Mouse (Mus musculus) bone marrow, adult 2 months (tissue): Measurements from ENCODE around the gene Plcb1.

ENCODE experiments used
- CTCF ChIP-seq: fragments of 200-500 bp; IDR thresholded peaks from 2 replicates; pipeline ENCODE4 v1.5.1; 2011; ENCODE audit warnings: low read length, control low read depth; ENCODE audit not compliant: control insufficient read depth, insufficient read depth
- POLR2A ChIP-seq: fragments of 200-500 bp; IDR thresholded peaks from 2 replicates; pipeline ENCODE4 v1.6.1; 2011; ENCODE audit warnings: low read depth, mild to moderate bottlenecking, control low read depth, low read length, borderline replicate concordance; ENCODE audit not compliant: control insufficient read depth

DNA sequence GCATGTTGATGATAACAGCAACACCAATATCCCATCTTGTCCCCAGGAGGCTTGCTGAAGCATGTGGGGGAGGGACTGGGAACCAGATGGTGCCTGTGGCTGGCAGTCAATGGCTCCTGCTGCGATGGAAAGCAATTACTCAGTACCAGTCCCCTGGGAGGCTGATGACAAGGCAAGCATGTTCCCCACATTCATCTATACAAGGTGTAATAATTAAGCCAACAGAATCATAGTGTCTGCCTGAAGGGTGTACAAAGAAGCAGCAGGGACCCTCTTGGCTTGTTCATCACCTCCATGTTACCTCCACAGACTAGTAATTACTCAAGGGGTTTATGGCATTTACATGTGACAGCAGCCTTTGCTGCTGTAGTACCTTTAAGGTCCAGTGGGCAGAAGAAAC, 125.0 kb downstream of the Plcb1 start:
- no peak for TF ChIP-seq POLR2A
- TF ChIP-seq CTCF = no peak
